Mouse (Mus musculus): ENCODE measurements at regions not wholly inside any gene's neighbourhood (a gene's known extent, or its start where the extent isn't known, plus 50 kb on each side); places are given as distances from the start of the nearest gene placed in this dataset.
"Not testable (repeated sequence)": the region's sequence is repeated elsewhere in the genome, so short reads cannot be mapped to it uniquely, and the experiment has no call there.

- no peak for DNase-seq (ENCODE audit: low spot score in 2 of 2)
Measured at GRCm38 (mm10) chr15:26953818-26954385, 58.5 kb upstream of the Fbxl7 start.

GRCm38 (mm10) chr15:26958980-26959379 lies 63.6 kb upstream of the Fbxl7 start:
- no peak for DNase-seq (ENCODE audit: low spot score in 2 of 2)

- DNase-seq (ENCODE audit: low spot score in 2 of 2) = no peak
Measured at GRCm38 (mm10) chr15:26968392-26969025, 73.1 kb upstream of the Fbxl7 start.

- no peak for DNase-seq (ENCODE audit: low spot score in 2 of 2)
Measured at GRCm38 (mm10) chr15:26970770-26971169, 75.4 kb upstream of the Fbxl7 start.

GRCm38 (mm10) chr15:26993054-26993453 lies 97.7 kb upstream of the Fbxl7 start:
- no peak for DNase-seq (ENCODE audit: low spot score in 2 of 2)

- no peak for DNase-seq (ENCODE audit: low spot score in 2 of 2)
Measured at GRCm38 (mm10) chr15:27009069-27009468, 113.7 kb upstream of the Fbxl7 start.

- DNase-seq (ENCODE audit: low spot score in 2 of 2) = no peak
Measured at GRCm38 (mm10) chr15:27013906-27014658, 118.7 kb upstream of the Fbxl7 start.

GRCm38 (mm10) chr15:27014659-27014974 lies 119.2 kb upstream of the Fbxl7 start:
- no peak for DNase-seq (ENCODE audit: low spot score in 2 of 2)

- DNase-seq (ENCODE audit: low spot score in 2 of 2) = no peak
Measured at GRCm38 (mm10) chr15:27020471-27020870, 125.1 kb upstream of the Fbxl7 start.

GRCm38 (mm10) chr15:27033261-27033660 lies 137.9 kb upstream of the Fbxl7 start:
- DNase-seq (ENCODE audit: low spot score in 2 of 2) = no peak

GRCm38 (mm10) chr15:27043788-27044187 lies 148.4 kb upstream of the Fbxl7 start:
- DNase-seq (ENCODE audit: low spot score in 2 of 2) = peak; percentile 47 to 52

GRCm38 (mm10) chr15:27050673-27051072 lies 155.3 kb upstream of the Fbxl7 start:
- no peak for DNase-seq (ENCODE audit: low spot score in 2 of 2)

GRCm38 (mm10) chr15:27063456-27063855 lies 168.1 kb upstream of the Fbxl7 start:
- DNase-seq (ENCODE audit: low spot score in 2 of 2) = no peak

- DNase-seq (ENCODE audit: low spot score in 2 of 2) = no peak
Measured at GRCm38 (mm10) chr15:27063971-27064370, 168.6 kb upstream of the Fbxl7 start.

- no peak for DNase-seq (ENCODE audit: low spot score in 2 of 2)
Measured at GRCm38 (mm10) chr15:27067691-27068090, 172.3 kb upstream of the Fbxl7 start.

- no peak for DNase-seq (ENCODE audit: low spot score in 2 of 2)
Measured at GRCm38 (mm10) chr15:27077926-27078325, 182.5 kb upstream of the Fbxl7 start.

- DNase-seq (ENCODE audit: low spot score in 2 of 2) = no peak
Measured at GRCm38 (mm10) chr15:27082826-27083225, 187.4 kb upstream of the Fbxl7 start.

- DNase-seq (ENCODE audit: low spot score in 2 of 2) = no peak
Measured at GRCm38 (mm10) chr15:27083596-27083995, 188.2 kb upstream of the Fbxl7 start.

- no peak for DNase-seq (ENCODE audit: low spot score in 2 of 2)
Measured at GRCm38 (mm10) chr15:27089155-27089554, 193.8 kb upstream of the Fbxl7 start.

GRCm38 (mm10) chr15:27094102-27094501 lies 198.7 kb upstream of the Fbxl7 start:
- DNase-seq (ENCODE audit: low spot score in 2 of 2) = no peak

- DNase-seq (ENCODE audit: low spot score in 2 of 2) = peak; percentile 9 to 13
Measured at GRCm38 (mm10) chr15:27095231-27095630, 199.9 kb upstream of the Fbxl7 start.

GRCm38 (mm10) chr15:27101610-27102009 lies 206.2 kb upstream of the Fbxl7 start:
- not testable (repeated sequence) for DNase-seq (ENCODE audit: low spot score in 2 of 2)

- DNase-seq (ENCODE audit: low spot score in 2 of 2) = no peak
Measured at GRCm38 (mm10) chr15:27109130-27109529, 213.8 kb upstream of the Fbxl7 start.

Measured in left cerebral cortex, adult 18-20 months (tissue).